Mouse (Mus musculus) E14TG2a.4 (cell line): Measurements from ENCODE around the gene Mink1.

Experiments
- CTCF ChIP-seq: conservative IDR thresholded peaks from 2 replicates; pipeline ENCODE4 v1.5.1; 2014; ENCODE audit warnings: low read length
- NANOG ChIP-seq: IDR thresholded peaks from 2 replicates; pipeline ENCODE4 v1.6.1; 2014; ENCODE audit warnings: borderline replicate concordance, low read length, mixed read lengths
- POU5F1 ChIP-seq: IDR thresholded peaks from 2 replicates; pipeline ENCODE4 v1.6.1; 2014; ENCODE audit warnings: low read length, borderline replicate concordance

DNA sequence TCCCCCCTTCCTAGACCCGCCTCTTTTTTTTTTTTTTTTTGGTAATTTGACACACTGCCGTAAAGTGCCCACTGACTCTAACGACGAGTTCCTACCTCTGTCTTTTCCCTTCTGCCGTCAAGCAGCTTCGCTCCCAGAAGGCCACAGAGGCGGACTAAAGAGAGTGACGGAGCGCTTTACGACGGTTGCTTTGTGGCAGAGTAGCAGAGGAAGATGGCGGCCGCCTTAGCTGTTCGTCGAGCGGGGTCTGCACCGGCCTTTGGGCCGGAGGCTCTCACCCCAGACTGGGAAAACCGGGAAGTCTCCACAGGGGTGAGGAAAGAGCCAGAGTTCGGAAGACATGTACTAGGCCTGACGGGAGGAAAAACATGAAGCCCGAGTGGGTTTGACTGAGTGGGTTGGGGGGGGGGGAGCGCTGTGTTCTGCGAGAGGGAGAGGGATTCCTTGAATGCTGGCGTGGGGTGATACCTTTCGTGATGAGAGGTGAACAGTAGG, 37.5 kb upstream of the Mink1 start, which contains the start of gene Psmb6:
- no peak for TF ChIP-seq CTCF
- TF ChIP-seq NANOG, result no peak
- no peak for TF ChIP-seq POU5F1
